Mouse (Mus musculus) regulatory T cell (primary cell): ENCODE results near the gene Naf1.

Experiments
- in situ Hi-C: fragments of 300-600 bp; cut with MboI, MseI; formaldehyde crosslinking; loops from one replicate; pipeline ENCODE4 v1.15.1; 2025; ENCODE audit warnings: high pct_unique_total_duplicates

Gene Naf1

DNA sequence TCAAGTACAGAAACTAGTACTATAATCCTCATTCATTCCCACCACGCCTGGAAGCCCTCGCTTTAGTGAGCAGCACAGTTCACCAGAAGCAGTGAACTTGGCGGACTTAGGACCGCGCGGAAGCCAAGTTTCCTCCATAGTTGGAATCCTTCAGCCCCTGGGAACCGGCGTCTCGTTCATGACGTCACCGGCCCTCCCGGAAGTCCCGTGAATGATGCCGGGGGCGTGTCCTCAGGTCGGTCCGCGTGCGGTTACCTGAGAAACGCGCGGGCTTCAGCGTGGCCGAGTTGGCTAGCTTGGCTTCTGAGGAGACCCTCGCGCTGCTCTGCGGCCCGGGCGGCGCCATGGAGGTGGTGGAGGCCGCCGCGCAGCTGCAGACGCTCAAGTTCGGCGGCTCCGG, at the start of gene Naf1:
Gene Naf1 (plus strand): TSS at position 195 of the 400 bp plus-strand sequence.
- in situ Hi-C loops: no loop called here

DNA sequence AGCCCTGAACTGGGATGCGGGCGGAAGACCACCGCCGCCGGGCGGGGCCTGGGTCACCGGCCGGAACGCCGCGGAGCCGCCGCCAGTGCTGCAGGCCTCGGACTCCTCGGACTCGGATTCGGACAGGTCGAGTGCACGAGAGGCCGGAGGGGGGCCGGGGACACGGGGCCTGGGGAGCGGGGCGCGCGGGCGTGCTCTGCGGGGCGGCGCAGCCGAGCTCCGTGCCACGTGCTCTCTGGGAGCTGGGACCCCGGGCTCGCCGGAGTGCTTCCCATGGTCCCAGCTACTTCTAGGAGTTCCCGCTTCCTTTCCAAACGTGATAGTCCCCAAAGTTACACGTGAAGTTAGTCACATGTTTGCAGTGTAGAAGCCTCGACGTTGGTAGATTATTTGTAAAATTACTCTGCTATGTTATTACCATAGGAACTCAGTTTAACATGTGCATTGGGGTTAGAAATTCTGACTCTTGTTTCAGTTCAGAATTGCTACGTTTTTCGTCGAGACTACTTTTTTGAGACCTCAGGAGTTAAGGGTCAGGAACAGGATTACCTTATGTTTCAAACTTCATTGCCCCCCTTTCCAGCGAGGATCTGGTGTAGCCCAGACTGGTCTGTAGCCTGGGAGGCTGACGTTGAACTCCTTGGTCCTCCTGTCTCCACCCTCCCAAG, 1.0 kb downstream of the Naf1 start:
- in situ Hi-C loops: no loop called here

DNA sequence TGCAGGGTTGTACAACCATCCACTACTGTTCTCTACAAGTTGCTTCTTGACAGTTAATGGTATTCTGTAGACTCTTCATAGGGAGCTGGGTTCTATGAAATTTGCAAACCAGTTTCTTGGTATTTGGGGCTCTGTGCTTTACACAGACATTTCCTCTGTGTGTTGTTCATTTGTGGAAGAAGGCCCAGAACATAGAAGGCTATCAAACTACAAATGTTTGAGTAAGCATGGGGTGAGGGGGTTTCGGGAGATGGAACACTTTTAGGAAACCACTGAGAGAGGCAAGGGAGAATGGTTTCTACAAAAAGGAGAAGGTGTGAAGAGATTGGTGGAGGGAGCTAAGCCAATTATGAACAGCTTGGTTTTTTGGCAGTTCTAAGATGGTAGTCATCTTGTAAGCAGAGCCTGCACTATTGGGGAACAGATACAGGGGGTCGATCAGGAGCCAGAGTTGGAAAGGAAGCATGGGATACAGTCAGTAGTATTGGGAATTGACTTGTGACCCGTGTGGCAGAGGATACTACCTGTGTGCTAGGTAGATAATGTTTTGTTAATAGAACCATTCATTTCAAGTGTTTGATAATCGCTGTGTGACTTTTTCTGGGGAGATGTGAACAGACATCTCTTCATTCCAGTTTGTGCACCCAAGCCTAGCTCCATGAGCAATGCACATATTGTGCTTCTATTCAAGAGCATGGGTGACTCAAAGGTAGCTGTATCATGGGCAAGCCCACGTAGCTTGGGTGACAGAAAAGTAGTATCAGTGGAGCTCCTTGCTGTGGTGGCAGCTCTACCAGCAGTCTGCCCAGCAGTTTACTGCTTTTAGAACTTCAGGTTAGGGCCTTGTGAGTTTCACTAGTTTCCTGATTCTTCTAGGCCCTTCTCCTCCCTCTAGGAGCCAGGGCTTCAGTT, 1.8 kb downstream of the Naf1 start:
- in situ Hi-C loops: no loop called here

DNA sequence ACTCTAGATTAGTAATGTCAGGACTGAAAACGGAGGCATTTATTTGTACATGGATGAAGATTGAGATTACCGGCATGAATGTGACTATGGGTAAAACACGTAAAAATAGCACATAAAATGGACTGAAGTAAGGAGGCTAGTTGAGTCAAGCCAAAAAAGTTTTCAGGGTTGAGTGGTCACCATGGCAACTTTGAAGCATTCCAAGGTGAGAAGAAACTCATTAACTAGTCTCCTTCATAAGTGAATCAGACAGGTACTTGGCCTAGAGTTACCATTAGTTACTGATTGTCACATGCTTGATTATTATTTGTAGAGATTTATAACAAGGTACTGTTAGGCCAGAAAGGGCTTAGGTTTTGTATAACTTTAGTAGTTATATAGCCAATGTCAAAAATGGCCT, 3.7 kb downstream of the Naf1 start:
- in situ Hi-C loops: no loop called here

DNA sequence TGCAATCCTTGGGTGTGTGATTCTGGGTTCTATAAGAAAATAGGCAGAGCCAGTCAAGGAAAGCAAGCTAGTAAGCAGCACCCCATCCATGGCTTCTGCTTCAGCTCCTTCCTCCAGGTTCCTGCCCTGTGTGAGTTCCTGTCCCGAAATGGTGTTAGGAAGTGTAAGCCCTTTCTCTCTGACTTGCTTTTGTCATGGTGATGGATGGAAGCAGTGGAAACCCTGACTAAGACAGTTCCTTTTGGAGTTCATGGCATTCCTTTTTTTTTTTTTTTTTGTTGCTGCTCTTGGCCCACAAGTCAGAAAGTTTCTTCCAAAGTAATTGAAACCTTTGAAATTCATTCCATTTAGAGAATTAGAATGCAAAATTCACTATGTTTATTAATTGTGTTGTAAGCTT, 5.1 kb downstream of the Naf1 start:
- in situ Hi-C loops: no loop called here

DNA sequence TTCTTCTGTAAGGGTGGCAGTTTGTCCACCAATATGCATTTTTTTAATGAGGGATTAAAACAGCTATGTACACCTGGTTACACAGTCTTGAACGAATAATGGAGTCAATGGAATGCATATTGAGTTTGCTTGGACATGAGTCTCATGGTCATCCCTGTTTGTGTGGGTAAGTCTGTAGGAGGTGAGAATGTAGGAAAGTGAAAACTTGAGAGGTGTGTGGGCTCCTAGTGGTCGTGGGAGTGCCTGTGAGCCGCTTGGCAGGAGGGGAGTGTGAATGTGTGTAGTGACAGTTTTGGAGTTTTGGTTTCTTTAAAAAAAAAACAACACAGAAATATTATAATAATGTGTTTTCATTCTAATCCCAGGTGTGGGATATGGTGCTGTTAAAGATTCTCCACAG, 7.7 kb downstream of the Naf1 start:
- in situ Hi-C loops: no loop called here

DNA sequence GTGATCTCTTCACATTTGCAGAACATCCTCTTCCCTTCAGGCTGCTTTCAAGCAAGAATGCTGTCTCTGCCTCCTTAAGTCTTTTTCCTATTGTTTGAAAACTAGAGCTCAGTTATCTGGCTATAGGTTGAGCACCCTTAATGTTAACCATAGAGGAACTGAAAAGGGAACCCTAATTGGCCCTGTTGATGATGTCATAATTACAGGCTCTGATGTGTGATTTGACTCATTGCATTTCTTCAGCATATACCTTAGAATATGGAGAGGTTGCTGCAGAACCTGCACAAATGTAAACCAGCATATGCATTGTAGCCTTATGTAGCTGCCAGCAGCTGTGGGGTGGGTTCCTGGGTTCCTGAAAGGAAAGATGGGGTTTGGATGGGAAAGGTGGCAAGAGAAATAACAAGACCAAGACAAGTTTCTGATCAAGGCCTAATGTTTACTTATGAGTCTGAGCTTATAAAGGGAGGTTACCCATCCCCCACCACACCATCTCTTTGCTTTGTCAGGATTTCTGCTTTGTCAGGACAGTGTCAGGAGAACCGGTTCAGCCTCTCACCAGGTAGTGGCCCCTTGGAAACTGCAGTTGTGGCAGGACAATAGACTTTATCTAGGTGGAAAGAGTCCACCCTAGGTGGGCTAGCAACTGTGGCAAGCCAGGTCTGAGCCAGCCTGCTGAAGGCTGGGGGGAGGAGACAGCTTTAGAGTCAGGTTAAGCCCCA, 9.4 kb downstream of the Naf1 start:
- in situ Hi-C loops: no loop called here

DNA sequence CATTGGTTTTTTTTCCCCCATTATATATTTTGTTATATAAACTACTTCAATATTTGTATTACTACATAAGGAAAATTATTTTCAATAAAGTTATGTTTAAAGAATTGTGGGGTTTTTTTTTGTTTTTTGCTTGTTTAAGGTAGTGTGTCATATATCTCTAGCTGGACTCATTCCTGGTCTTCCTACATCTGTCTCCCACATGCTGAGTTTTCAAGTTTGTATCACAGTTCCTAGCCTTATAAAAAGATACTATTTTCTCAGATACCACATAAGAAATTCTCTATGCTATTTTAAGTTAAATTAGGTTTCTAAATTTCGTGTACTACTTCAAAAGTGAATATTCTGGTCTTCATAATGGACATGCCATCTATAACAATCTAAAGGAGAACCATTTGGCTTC, 23.8 kb downstream of the Naf1 start:
- in situ Hi-C loops: no loop called here

DNA sequence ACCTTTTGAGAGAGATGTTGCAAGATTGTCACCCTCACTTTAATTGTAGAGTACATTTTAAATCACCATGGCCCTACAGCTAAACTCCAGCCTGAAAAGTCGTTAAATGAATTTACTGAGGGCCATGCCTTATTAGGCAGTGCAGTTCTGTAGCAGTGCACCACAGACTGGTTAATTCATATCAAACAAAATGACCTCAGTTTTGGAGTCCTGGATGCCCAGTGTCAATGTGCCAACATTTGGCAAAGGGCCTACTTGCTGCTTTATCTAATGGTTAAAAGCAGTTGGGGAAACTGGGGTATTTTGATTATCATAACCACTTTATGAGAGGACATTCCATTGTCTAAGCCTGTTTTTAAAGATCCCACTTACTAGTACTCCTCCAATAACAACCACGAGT, 31.9 kb downstream of the Naf1 start:
- in situ Hi-C loops: no loop called here

DNA sequence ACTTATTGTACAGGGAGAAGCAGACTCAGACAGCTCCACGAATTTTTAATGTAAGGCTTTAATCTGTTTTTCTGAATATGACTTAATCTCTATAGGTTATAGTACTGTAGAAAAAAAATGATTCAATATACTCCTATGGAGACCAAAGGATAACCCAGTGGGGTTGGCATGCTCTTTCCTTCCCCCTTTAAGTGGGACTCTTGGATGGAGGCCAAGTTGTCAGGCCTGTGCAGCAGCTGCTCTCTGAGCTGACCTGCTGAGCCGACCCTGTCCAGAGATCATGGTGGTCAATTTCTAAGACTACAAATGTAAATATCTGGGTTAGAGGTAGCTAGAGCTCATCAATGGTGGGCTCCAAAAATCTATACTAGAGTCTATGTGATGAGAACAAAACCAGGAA, 45.0 kb downstream of the Naf1 start:
- in situ Hi-C loops: no loop called here

DNA sequence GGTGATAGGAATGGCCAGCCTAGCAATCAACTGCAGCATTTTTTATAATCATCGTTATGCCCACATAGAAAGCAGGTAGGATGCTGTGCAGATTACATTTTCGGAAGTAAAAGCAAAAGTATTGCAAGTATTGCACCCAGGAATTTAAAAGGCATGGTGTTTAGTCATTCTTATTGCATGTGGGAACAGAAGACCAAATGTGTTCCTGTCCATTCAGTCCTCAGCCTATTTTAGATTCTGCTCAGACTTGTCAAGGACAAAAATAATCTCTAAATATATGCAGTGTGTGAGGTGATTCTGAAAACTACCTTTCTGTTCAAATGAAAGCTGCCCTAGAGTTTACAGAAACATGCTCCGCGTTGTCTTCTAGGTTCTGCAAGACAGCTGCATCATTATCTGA, 45.5 kb downstream of the Naf1 start:
- in situ Hi-C loops: no loop called here

DNA sequence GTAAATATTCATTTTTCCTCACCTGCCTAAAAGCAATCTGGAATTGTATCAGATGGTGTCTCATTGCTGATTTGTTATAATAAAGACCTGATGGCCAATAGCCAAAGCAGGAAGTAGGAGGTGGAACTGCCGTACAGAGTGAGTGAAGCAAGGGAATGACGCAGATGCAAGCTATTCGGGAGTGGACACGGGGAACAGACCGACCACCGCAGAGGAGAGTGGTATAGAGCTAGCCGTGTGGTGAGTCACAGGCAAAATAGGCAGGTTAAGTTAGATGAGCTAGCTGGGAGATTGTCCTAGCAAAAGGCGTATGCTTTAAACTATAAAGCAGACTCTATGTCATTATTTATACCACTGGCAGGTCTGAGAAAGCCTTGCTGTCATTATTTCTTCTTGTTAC, 46.1 kb downstream of the Naf1 start:
- in situ Hi-C loops: no loop called here

DNA sequence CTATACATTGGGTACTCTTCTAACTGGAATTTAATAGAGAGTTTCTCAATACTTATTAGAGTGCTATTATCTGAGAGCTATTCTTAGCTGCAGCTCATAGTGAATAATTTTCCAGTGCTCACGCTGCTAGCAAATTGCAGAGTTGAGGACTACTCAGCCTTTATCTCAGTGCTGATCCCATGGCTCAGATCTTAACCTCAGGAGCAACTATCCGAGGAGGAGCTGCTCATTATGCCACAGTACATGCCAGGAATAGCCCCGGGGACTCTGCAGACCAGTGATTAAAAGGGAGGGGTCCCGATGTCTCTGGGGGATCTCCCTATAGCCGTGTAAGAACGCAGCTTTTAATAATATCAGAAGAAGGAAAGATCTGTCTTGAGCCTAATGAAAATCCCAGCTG, 50.7 kb downstream of the Naf1 start:
- in situ Hi-C loops: no loop called here

DNA sequence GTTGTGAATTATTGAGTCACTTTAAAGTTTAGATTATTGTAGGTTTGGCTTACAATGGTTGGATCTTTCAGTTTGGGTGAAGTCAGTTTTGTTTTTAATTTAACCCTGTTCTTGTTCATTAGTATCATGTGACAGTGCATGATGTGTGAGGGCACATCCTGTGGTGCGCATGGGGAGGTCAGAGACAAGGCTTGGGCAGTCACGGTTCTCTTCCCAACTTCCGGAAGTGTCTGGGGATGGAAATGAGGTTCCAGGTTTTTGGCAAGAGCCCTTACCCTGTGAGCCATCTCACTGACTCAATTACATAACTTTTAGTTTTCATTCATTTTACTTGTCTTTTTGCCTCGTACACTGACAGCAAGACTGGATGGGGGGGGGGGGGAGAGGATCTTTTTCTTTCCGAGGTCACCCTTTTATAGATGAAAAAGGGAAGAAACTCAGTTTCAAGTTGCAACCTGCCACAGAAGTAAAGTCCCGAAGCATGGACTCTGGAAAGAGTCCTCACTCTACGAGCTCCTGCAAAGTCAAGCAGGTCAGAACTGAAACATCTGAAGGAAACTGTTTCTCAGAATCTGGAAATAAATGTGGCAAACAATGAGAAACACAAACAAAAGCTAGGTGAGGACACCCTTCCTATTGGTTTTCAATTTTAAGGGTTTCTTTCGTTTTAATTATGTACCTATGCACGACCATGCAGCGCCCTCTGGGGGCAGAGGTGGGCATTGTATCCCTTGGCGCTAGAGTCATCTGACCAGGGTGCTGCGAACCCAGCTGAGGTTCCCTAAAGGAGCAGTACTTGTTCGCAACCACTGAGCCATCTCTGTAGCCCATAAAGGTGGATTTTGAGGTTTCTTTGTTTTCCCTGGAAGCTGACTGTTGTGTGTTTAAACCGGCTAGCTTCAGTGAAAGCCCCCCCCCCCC, 53.9 kb downstream of the Naf1 start:
- in situ Hi-C loops: no loop called here

DNA sequence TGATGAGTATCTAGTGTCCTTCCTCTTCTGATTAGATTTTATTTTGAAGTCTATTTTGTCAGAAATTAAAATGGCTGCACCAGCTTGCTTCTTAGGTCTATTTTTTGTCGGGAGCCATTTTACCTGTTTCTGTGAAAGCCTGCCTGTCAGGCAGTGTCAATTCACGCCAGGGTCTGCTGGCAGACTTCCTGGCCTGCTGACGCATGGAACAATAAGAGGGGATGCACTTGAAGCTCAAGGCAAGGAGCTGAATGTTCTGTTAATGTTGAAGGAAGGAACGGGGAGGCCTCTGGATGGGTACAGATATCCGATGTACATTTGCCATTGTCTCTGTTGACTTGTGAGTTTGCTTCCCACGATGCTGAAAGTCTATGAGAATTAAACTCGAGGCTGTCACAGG, 56.0 kb downstream of the Naf1 start:
- in situ Hi-C loops: no loop called here

DNA sequence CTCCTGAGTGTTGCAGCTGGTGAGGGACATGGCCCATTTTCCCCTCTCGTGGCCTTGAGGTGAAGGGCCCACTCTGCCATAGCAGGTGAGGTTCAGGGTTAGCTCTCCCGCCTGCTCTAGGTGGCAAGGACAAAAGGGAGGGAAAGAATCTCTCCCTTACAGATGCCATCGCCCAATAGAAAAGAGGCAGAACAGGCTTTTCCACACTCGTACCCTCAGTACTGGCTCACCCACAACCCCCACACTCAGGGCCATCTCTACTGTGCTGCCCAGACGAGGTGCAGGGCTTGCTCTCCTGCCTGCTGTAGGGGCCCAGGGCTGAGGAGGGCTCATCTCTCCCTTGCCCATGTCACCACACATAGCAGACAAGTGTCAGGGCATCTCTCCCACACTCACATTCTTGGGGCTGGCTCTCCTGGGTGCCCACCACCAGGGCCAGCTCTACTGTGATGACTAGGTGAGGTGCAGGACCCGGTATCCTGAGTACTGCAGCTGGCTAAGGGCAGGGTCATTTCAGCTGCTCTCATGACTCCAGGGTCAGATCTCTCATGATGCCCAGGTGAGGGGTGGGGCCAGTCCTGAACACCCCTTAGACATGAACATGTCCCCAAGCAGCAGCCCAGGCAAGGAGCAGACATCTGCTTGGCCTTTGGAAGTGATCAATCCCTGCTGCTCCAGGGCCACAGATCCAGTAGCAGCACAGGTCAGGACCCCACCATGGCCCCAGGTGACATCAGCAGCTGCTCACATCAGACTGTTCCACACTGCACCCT, 57.9 kb downstream of the Naf1 start:
- in situ Hi-C loops: no loop called here

DNA sequence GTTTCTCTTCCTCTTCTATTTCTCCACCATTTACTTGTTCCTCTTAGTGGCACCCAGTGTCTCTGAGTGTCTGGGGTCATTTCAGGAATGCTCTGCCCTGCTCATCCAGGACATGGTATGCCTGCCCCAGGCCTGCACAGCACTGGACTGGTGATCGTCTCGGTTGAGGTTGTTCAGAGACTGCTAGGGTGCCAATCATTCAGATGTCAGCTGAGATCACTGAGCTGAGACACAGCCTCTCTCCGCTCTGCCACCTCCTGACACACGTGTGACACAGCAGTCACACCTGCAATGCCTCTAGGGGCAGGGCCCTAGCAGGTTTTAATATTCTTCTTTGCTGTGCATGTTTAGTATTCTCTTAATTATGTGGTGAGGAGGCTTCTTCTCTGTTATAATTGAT, 58.5 kb downstream of the Naf1 start:
- in situ Hi-C loops: no loop called here

DNA sequence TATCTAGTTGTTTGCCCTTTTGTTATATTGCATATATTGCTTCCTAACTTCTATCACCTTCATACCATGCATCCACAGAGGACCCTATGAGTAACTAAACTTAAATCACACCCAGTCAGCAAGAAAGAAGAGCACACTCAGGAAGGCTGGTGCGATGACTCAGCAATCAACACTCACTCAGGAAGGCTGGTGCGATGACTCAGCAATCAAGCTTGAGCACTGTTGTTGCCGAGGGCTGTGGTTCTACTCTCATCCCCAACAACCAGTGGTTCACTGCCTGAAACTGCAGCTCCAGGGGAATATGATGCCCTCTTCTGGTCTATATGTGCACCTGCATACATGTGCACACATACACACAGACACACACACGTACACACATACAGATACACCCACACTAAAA, 73.7 kb downstream of the Naf1 start:
- in situ Hi-C loops: no loop called here

DNA sequence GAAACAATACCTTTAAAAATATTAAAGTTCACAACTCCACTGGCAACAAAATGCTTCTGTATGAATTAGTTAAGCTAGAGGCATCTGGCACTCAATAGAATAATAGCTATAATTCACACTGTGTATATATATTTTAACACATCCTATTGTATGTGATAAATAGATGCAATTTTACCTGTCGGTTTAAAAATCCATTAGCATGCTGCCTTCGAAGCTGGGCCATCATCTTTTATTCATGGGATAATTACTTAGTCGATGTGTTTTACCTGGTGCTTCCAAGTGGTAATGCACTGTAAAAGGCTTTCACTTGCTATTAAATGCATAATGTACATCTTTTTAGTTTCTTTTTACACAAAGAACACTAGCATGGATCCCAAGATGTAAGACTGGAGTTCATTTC, 76.2 kb downstream of the Naf1 start:
- in situ Hi-C loops: no loop called here
